Mouse (Mus musculus) CH12.LX (cell line): Measurements from ENCODE around the gene Fam162b. TPM values are rescaled to one million over a fixed set of nuclear protein-coding genes. Genes with fewer than 3 reads are reported as not detected.

Experiments
- DNase-seq: peaks from one replicate; pipeline ENCODE4 v3.0.0-alpha.2; 2013; ENCODE audit errors: extremely low read depth
- H3K27ac ChIP-seq: 2 replicates; pipeline ENCODE4 v1.5.1; 2012; ENCODE audit warnings: low read depth, mild to moderate bottlenecking, control low read depth, moderate library complexity; ENCODE audit not compliant: insufficient read depth
- H3K27me3 ChIP-seq: replicated peaks from 2 replicates; pipeline ENCODE3; 2012; ENCODE audit warnings: inconsistent platforms
- H3K36me3 ChIP-seq, 2 experiments: replicated peaks in 1 of 2; 2 replicates each; pipeline versions ENCODE3 to v1.6.1; 2012; ENCODE audit warnings: inconsistent platforms in 1 of 2, low read length in 1 of 2, mild to moderate bottlenecking in 1 of 2, mixed read lengths in 1 of 2, moderate library complexity in 1 of 2; ENCODE audit not compliant: control insufficient read depth in 1 of 2, insufficient read depth in 1 of 2
- H3K4me1 ChIP-seq, 2 experiments: 2 replicates each; pipeline ENCODE4 v1.6.1; 2012; ENCODE audit warnings: inconsistent platforms in 1 of 2, moderate library complexity in 1 of 2; ENCODE audit not compliant: insufficient read depth in 2 of 2, control insufficient read depth in 1 of 2
- H3K4me2 ChIP-seq: 2 replicates; pipeline ENCODE4 v1.6.1; 2012; ENCODE audit warnings: low read depth, mild to moderate bottlenecking, control low read depth; ENCODE audit not compliant: poor library complexity, insufficient read depth, severe bottlenecking
- H3K4me3 ChIP-seq, 3 experiments: fragments of 150-350 bp in 1 of 3; sonication (generic) in 1 of 3; replicated peaks in 1 of 3; 2 replicates each; pipeline versions ENCODE3 to v1.5.1; 2011 to 2012; ENCODE audit warnings: low read depth in 2 of 3, low read length in 2 of 3, mild to moderate bottlenecking in 2 of 3, moderate library complexity in 2 of 3, control low read depth in 1 of 3, improper control_type of control experiment in 1 of 3, inconsistent platforms in 1 of 3, mixed read lengths in 1 of 3; ENCODE audit not compliant: poor library complexity in 1 of 3
- H3K79me2 ChIP-seq: replicated peaks from 2 replicates; pipeline ENCODE4 v1.6.1; 2012; ENCODE audit warnings: mild to moderate bottlenecking, moderate library complexity; ENCODE audit not compliant: control insufficient read depth, poor library complexity, insufficient read depth, severe bottlenecking; ENCODE audit errors: extremely low read depth
- H3K9ac ChIP-seq: 2 replicates; pipeline ENCODE4 v1.6.1; 2012; ENCODE audit warnings: low read depth, mild to moderate bottlenecking, control low read depth, moderate library complexity; ENCODE audit not compliant: insufficient read depth
- H3K9me3 ChIP-seq: replicated peaks from 2 replicates; pipeline ENCODE3; 2012; ENCODE audit warnings: low read length, inconsistent platforms, mixed read lengths
- BHLHE40 ChIP-seq: IDR thresholded peaks from 2 replicates; pipeline ENCODE4 v1.6.1; 2011; ENCODE audit warnings: mild to moderate bottlenecking, low read depth, low read length, improper control_type of control experiment
- CHD1 ChIP-seq: IDR thresholded peaks from 2 replicates; pipeline ENCODE4 v1.6.1; 2012; ENCODE audit warnings: low read depth, low read length, improper control_type of control experiment, inconsistent platforms
- CHD2 ChIP-seq: IDR thresholded peaks from 2 replicates; pipeline ENCODE4 v1.6.1; 2011; ENCODE audit warnings: low read length, improper control_type of control experiment
- E2F4 ChIP-seq: IDR thresholded peaks from 2 replicates; pipeline ENCODE4 v1.6.1; 2011; ENCODE audit warnings: low read depth, low read length, improper control_type of control experiment; ENCODE audit not compliant: insufficient replicate concordance
- ELF1 ChIP-seq: IDR thresholded peaks from 2 replicates; pipeline ENCODE4 v1.6.1; 2014; ENCODE audit warnings: low read depth, mild to moderate bottlenecking, inconsistent platforms, low read length, improper control_type of control experiment
- EP300 ChIP-seq: IDR thresholded peaks from 2 replicates; pipeline ENCODE4 v1.6.1; 2011; ENCODE audit warnings: low read length, improper control_type of control experiment
- GABPA ChIP-seq: IDR thresholded peaks from 2 replicates; pipeline ENCODE4 v1.6.1; 2012; ENCODE audit warnings: low read depth, low read length, improper control_type of control experiment, inconsistent platforms; ENCODE audit not compliant: insufficient replicate concordance
- HCFC1 ChIP-seq: IDR thresholded peaks from 2 replicates; pipeline ENCODE4 v1.6.1; 2012; ENCODE audit warnings: low read depth, mild to moderate bottlenecking, inconsistent platforms, low read length, improper control_type of control experiment
- IRF4 ChIP-seq: IDR thresholded peaks from 2 replicates; pipeline ENCODE4 v1.6.1; 2014; ENCODE audit warnings: low read depth, mild to moderate bottlenecking, inconsistent platforms, low read length, improper control_type of control experiment
- MAX ChIP-seq: IDR thresholded peaks from 2 replicates; pipeline ENCODE4 v1.6.1; 2011; ENCODE audit warnings: low read length, improper control_type of control experiment
- MAZ ChIP-seq: IDR thresholded peaks from 2 replicates; pipeline ENCODE4 v1.6.1; 2012; ENCODE audit warnings: low read depth, mild to moderate bottlenecking, inconsistent platforms, low read length, improper control_type of control experiment, moderate library complexity
- MYC ChIP-seq: IDR thresholded peaks from 2 replicates; pipeline ENCODE4 v1.6.1; 2011; ENCODE audit warnings: low read depth, mild to moderate bottlenecking, improper control_type of control experiment, low read length
- NRF1 ChIP-seq: IDR thresholded peaks from 2 replicates; pipeline ENCODE4 v1.6.1; 2014; ENCODE audit warnings: low read depth, mild to moderate bottlenecking, inconsistent platforms, low read length, improper control_type of control experiment, moderate library complexity
- RAD21 ChIP-seq: IDR thresholded peaks from 2 replicates; pipeline ENCODE4 v1.6.1; 2011; ENCODE audit warnings: low read depth, mild to moderate bottlenecking, low read length, improper control_type of control experiment, moderate library complexity
- RCOR1 ChIP-seq: conservative IDR thresholded peaks from 2 replicates; pipeline ENCODE4 v1.6.1; 2012; ENCODE audit warnings: low read depth, mild to moderate bottlenecking, inconsistent platforms, low read length, improper control_type of control experiment
- SMC3 ChIP-seq: IDR thresholded peaks from 2 replicates; pipeline ENCODE4 v1.6.1; 2011; ENCODE audit warnings: low read depth, low read length, improper control_type of control experiment
- TCF12 ChIP-seq: IDR thresholded peaks from 2 replicates; pipeline ENCODE4 v1.6.1; 2014; ENCODE audit warnings: low read depth, mild to moderate bottlenecking, inconsistent platforms, low read length, improper control_type of control experiment
- ZKSCAN1 ChIP-seq: IDR thresholded peaks from 2 replicates; pipeline ENCODE4 v1.6.1; 2012; ENCODE audit warnings: low read depth, inconsistent platforms, low read length, improper control_type of control experiment, borderline replicate concordance
- ZMIZ1 ChIP-seq: IDR thresholded peaks from 2 replicates; pipeline ENCODE4 v1.6.1; 2012; ENCODE audit warnings: low read depth, mild to moderate bottlenecking, inconsistent platforms, low read length, improper control_type of control experiment
- ZNF384 ChIP-seq: IDR thresholded peaks from 2 replicates; pipeline ENCODE4 v1.6.1; 2012; ENCODE audit warnings: low read depth, low read length, improper control_type of control experiment, inconsistent platforms
- dilution Hi-C: fragments of 300-500 bp; cut with MboI; formaldehyde crosslinking; loops from 2 replicates; pipeline ENCODE4 v1.14.3; 2020; ENCODE audit warnings: low sequenced_read_pairs; ENCODE audit not compliant: extremely low pct_unique_long_range_greater_than_20kb, extremely low pct_ligation_motif_present
- in situ Hi-C: fragments of 300-500 bp; cut with MboI; formaldehyde crosslinking; loops from 3 replicates; pipeline ENCODE4 v1.14.3; 2019; ENCODE audit warnings: low sequenced_read_pairs, low pct_ligation_motif_present, low pct_unique_long_range_greater_than_20kb, mixed read lengths
- polyA plus RNA-seq: library from polyadenylated mRNA; unstranded; fragments of >175 nt; gene quantifications from 2 replicates; pipeline ENCODE4 v1.2.1, GENCODE M21; 2012; ENCODE audit warnings: low read depth; ENCODE audit not compliant: insufficient read length
- total RNA-seq, 2 experiments: library from RNA; depleted of rRNA; stranded (reverse); fragments of 300-350 nt in 1 of 2; fragments of >200 nt in 1 of 2; gene quantifications; 2 replicates each; pipeline ENCODE4 v1.2.3; 2012 to 2014

Fam162b gene
- total and polyA plus RNA-seq, 3 experiments: 0.86 TPM; not detected in 2

GRCm38 (mm10) chr10:51621193-51621592, 30.9 kb upstream of the Fam162b start:
- dilution Hi-C loops: no loop called here
- Histone ChIP-seq H3K9me3 (no peaks in the 10 kb centered on the region), H3K27ac (no peak overlapping the region), H3K36me3 (no peaks in the 10 kb centered on the region), H3K4me3 (no peak overlapping the region), H3K4me2 (0 out of 2 replicates have a peak overlapping the region, but pooled peaks have one; percentile 44)
- TF ChIP-seq MYC (peak; percentile 52; the same call in 1 of the 2 replicates), SMC3 (no peak), BHLHE40 (peak; percentile 79), TCF12 (0 out of 2 replicates have a peak, but pooled peaks have one; percentile 8), HCFC1 (no peak), IRF4 (no peak), MAX (0 out of 2 replicates have a peak, but pooled peaks have one; percentile 14)
- TF ChIP-seq, all 38 proteins: peak for 4
- DNase-seq: no peak
- Histone ChIP-seq H3K27me3 (no peaks in the 10 kb centered on the region), H3K79me2 (no peaks in the 10 kb centered on the region), H3K9ac (no peak overlapping the region), H3K4me1 (peaks cover 0 to 3% of the 10 kb centered on the region in 2 experiments; a peak in 1 of 4 replicates)
- in situ Hi-C loops: no loop called here

- Histone ChIP-seq H3K79me2 (no peaks in the 10 kb centered on the region), H3K4me1 (peaks cover 0 to 3% of the 10 kb centered on the region in 2 experiments; a peak in 1 of 4 replicates), H3K4me3 (no peak overlapping the region), H3K27ac (no peak overlapping the region), H3K27me3 (no peaks in the 10 kb centered on the region), H3K9me3 (no peaks in the 10 kb centered on the region), H3K4me2 (no peak overlapping the region), H3K9ac (no peak overlapping the region), H3K36me3 (no peaks in the 10 kb centered on the region)
- TF ChIP-seq SMC3: no peak
- TF ChIP-seq NRF1: no peak
- no peak for TF ChIP-seq CHD1
- TF ChIP-seq CHD2: no peak
- no peak for TF ChIP-seq ELF1
- TF ChIP-seq ZKSCAN1: no peak
- in situ Hi-C loops: no loop called here
- dilution Hi-C loops: no loop called here
- DNase-seq: no peak
These were observed 29.8 kb upstream of the Fam162b start for GRCm38 (mm10) chr10:51620126-51620525.

- dilution Hi-C loops (no loop called here), in situ Hi-C loops (no loop called here)
- Histone ChIP-seq H3K36me3 (no peaks in the 10 kb centered on the region), H3K4me2 (no peak overlapping the region), H3K9me3 (no peaks in the 10 kb centered on the region), H3K27ac (no peak overlapping the region), H3K4me1 (peaks cover 0 to 3% of the 10 kb centered on the region in 2 experiments; a peak in 1 of 4 replicates), H3K27me3 (no peaks in the 10 kb centered on the region), H3K4me3 (no peak overlapping the region), H3K9ac (no peak overlapping the region), H3K79me2 (no peaks in the 10 kb centered on the region)
- DNase-seq: no peak
- TF ChIP-seq RAD21: no peak
- no peak for TF ChIP-seq ZMIZ1
- no peak for TF ChIP-seq GABPA
- no peak for TF ChIP-seq E2F4
- TF ChIP-seq EP300: no peak
- no peak for TF ChIP-seq RCOR1
- TF ChIP-seq MAZ: no peak
- TF ChIP-seq HCFC1: no peak
- no peak for TF ChIP-seq ZNF384
These were observed 28.2 kb upstream of the Fam162b start for GRCm38 (mm10) chr10:51618538-51618937.
